Mouse (Mus musculus) cerebellum, adult 8-10 months (tissue): ENCODE results near the gene Med21.
A peak's percentile ranks its signal among the peaks of the same experiment; 100 is the strongest.

Source experiments
- DNase-seq: peaks from one replicate; pipeline ENCODE4 v3.0.0; 2022

Gene Med21

GRCm38 (mm10) chr6:146642276-146643183 is at the start of gene Med21, which contains the start of gene Tm7sf3:
TSS of gene Med21 (plus strand) at chr6:146642547.
TSS of gene Tm7sf3 (minus strand) at chr6:146642824.
- DNase-seq: peak; percentile 98

GRCm38 (mm10) chr6:146602601-146603000 is 39.7 kb upstream of the Med21 start:
- no peak for DNase-seq

GRCm38 (mm10) chr6:146603651-146604050 is 38.7 kb upstream of the Med21 start:
- no peak for DNase-seq

GRCm38 (mm10) chr6:146611385-146611784 is 31.0 kb upstream of the Med21 start:
- no peak for DNase-seq

- DNase-seq: no peak
Observed at GRCm38 (mm10) chr6:146611897-146612296, 30.4 kb upstream of the Med21 start.

GRCm38 (mm10) chr6:146612736-146613135 is 29.6 kb upstream of the Med21 start:
- DNase-seq: no peak

GRCm38 (mm10) chr6:146613907-146614306 is 28.4 kb upstream of the Med21 start:
- DNase-seq: no peak

- no peak for DNase-seq
Observed at GRCm38 (mm10) chr6:146614541-146614940, 27.8 kb upstream of the Med21 start.

GRCm38 (mm10) chr6:146615891-146616290 is 26.5 kb upstream of the Med21 start:
- no peak for DNase-seq

GRCm38 (mm10) chr6:146616670-146617069 is 25.7 kb upstream of the Med21 start:
- no peak for DNase-seq

- DNase-seq: no peak
Observed at GRCm38 (mm10) chr6:146628123-146628522, 14.2 kb upstream of the Med21 start.

GRCm38 (mm10) chr6:146629781-146630756 is 12.3 kb upstream of the Med21 start:
- no peak for DNase-seq

- no peak for DNase-seq
Observed at GRCm38 (mm10) chr6:146630961-146631360, 11.4 kb upstream of the Med21 start.

GRCm38 (mm10) chr6:146631847-146632246 is 10.5 kb upstream of the Med21 start:
- no peak for DNase-seq

GRCm38 (mm10) chr6:146632403-146632802 is 9.9 kb upstream of the Med21 start:
- no peak for DNase-seq

GRCm38 (mm10) chr6:146633097-146633496 is 9.2 kb upstream of the Med21 start:
- DNase-seq: peak; percentile 16

GRCm38 (mm10) chr6:146633629-146634014 is 8.7 kb upstream of the Med21 start:
- DNase-seq: no peak

- DNase-seq: peak; percentile 81
Observed at GRCm38 (mm10) chr6:146634015-146634722, 8.2 kb upstream of the Med21 start.

- no peak for DNase-seq
Observed at GRCm38 (mm10) chr6:146634759-146635606, 7.4 kb upstream of the Med21 start.

GRCm38 (mm10) chr6:146636482-146636881 is 5.9 kb upstream of the Med21 start:
- no peak for DNase-seq

GRCm38 (mm10) chr6:146640068-146640965 is 2.0 kb upstream of the Med21 start:
- DNase-seq: no peak
